Mouse (Mus musculus) frontal cortex, postnatal 14 days (tissue): ENCODE measurements at regions not wholly inside any gene's neighbourhood (a gene's known extent, or its start where the extent isn't known, plus 50 kb on each side); places are given as distances from the start of the nearest gene placed in this dataset.

ENCODE experiments used
- DNase-seq, 2 experiments: peaks; one replicate each; pipeline ENCODE4 v3.0.0; 2022; ENCODE audit warnings: low spot score in 2 of 2

GRCm38 (mm10) chr12:56472856-56473647 lies 63.7 kb downstream of the Nkx2-1 start:
- DNase-seq, result no peak

DNA sequence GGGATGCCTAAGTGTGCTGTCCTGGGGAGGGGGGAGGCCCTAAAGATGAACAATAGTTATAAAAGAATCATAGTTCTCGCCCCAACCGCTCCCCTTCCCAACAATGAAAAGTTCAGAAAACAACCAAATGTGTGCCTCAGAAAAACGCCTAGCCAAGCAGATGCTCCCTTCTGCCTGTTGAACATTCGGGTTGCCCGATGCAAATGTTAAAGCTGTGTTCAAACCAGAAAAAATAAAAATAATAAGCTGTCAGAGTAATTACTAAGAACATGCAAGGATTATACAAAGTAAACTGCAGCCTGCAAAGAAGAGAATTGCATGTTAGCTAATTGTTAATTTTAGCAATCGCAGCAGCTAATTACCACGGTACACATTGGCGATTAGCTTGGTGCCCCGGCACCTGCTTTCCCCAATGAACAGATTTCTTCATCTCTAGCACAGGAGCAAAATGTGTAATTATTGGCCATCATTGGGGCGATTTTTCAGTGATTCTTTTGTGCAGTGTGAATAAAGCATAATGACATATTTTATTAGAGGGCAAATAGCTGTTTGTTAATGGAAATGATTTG lies 65.7 kb downstream of the Nkx2-1 start:
- no peak for DNase-seq

DNA sequence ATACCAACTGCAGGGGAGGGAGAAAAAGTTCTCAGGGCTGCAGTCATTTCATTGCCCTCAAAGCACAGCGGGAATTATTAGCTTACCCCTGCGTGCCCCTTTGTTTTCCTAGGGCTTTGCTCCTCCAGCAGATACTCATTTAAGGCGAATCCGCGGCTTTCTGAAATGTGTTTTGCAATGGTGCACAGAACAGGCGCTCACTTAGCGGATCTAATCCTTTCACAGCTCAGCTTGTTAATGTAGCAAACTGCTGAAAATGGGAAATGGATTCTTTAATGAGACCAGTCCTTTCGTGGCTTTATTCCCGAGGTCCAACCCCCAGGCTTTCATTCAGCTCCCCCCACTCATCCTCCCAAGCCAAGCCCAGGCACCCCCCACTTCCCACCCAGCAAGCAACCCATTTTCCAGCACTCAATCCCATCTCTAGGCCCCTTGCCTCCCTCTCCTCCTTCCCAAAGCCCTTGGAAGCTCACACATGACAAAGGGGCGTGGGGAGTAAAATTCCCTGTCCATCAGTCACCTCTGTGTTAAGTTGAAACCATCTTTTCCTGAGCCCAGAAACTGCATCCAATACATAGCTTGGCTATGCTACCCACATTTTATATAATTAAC lies 77.1 kb downstream of the Nkx2-1 start:
- no peak for DNase-seq

DNA sequence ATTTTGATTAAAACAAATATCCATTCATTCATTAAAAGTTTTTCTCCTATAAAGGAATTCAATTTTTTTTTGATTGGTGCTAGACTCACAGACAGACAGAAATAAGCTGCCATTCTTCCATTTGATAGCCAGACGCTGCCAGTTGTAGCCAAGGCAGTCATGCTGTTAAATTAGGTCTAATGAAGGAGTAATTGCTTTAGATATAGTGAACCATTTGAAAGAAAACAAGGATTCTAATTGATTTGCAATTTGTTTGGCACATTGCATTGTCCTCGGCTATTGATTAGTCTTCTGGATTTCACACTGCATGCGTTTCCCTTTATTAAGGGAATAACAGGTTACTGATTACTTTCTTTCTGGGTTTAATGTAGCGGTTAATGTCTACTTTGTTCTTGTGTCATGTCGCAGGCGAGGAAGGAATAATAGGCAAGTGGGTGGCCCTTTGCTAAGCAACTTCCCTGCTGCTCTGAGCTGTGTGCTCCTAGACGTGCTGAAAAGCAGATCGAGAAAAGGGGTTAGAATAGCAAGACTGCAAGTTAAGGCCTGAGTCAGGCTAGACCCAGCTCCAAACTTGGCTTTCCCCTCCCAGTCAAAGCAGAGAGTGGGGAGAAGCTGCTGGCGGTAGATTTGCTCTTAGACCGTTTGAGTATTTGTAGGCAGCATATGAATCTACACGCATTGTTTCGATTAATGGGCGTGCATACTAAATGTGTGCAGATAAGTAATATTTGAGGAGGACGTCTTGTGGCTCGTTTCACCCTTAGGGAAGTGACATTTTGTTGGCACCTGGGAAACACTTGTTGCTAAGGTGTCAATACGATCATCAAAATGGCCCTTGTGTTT lies 77.8 kb downstream of the Nkx2-1 start:
- no peak for DNase-seq

- no peak for DNase-seq
Observed at GRCm38 (mm10) chr12:56457951-56458350, 78.8 kb downstream of the Nkx2-1 start.

DNA sequence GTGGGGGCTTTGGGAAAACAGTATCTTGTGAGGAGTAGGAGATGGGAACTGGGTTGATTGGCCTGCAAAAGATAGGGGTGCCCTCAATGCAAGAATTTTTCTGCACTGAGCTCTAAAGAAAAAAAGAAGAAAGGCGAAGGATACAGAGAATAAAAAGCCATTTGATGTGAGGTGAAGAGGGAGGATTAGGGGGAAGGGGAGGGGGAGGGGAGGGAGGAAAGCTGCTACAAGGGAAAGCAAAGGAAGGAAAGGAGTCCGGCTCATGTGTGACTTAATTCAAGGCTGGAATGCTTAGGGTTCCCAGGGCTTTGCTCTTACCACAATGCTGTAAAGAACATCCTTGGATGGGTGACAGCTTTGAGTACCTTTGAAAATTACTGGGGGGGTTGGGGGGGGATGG lies 79.4 kb downstream of the Nkx2-1 start:
- DNase-seq, result no peak

DNA sequence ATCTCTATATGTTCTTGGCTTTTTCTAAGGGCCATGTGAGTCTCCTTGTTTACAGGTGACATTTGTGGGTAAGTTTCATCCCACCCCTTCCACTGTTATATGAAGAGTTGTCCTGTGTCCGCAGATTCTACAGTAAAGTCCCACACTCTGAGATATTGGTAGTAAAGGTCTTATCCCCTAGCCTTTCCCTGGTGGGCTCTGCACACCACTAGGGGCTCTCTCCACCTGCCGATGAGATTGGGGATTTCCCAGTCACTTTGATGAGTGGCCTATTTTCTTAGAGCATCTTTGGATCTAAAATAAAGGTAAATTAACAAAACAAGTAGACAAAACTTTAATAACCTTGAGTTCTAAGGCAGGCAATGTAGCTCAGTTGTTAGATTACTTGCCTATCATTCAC lies 86.4 kb downstream of the Nkx2-1 start:
- DNase-seq, result no peak

DNA sequence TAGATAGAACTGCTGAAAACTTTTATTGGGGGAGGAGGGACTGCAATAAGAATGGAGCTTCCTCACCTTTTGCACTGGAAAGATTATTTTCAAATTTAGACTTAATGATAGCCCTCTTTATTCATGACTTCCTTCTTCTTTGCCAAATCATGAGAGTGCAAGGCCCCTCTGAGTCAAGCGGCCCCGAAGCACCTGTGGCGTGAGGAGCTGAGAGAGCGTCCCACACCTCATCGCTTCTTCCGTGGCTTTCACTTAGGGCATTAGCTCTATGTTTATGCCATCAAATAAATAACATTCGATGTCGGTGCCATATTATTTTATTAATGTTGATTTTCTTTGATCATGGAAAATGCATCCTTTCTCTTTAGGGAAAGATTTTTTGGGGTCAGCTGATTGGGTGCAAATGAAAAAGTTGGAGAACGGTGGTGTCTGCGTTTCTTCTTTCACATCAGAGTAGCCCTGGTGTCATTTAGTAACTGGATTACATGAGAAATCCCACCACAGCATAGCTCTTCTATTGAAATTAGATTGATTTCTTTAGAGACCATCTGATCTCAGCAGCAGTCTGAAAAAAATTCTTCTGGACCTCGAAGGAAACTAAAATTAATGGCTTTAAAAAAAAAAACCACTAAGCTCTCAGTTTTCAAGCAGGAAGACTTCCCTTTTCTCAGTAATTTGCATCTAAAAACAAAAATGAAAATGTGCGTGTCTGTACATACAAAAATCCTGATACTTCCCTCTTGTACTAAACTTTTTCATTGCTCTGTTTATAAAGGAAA lies 87.7 kb downstream of the Nkx2-1 start:
- no peak for DNase-seq

DNA sequence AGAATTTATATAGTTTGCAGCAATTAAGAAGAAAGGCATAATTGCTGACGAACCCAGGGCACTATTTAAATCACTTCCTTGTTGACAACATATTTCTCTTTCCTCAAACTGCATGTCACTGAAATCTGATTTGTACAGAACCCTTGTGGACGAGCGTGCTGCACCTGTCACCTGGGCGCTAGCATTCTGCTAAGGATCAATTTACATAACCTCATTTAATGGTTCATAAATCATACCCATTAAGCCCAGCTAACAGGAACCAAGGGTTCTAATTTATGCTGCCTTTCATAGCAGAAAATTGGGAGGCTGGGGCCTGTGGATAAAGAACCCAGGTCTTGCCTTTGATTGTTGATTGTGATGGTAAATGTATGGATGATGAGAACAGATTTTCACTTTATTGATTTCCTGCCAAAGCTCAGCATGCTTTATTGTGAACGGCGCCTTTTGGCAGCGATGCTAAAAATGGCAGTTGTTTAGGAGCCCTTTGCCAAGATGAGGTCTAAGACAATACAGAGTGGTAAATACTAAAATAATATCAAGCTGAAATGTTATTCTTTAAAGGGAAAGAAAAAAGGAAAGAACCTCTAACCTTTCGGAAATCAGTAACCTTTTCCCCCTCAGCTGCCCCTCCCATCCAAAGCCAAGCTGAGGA lies 95.4 kb downstream of the Nkx2-1 start:
- no peak for DNase-seq

DNA sequence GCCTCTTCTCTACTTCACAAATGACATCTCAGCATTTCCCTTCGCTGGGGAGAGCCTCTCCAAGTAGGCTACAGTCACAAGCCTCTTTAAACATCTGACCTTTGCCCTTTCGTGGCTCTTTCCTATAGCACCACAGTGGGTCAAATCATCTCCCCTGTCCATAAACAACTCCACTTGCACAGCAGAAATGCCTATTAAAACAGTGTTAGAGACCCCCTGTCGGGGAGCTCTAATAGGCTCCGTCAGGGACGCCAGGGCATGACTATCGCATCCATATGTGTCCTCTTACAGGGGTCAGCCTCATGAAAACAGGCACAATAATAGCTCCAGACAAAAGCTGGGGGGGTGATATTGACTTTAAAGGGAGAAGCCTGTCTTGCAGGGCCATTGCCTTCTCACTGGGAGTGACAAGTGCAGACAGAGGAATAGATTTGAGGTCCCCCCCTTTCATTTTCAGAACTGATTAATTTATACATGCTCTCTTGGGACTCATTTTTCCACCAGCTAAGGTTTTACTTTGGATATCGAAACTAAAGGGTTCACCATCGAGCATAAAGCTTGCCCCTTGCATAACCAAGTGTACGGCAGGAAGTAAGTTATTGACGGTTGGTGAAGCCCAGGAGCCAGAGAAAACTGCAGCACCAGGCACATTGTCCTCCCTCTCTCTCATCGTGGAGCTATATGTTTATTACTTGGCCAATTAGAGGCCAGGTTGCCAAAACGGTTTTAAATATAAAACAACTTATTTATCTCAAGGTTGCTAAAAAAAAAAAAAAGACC lies 94.6 kb upstream of the Mbip start:
- no peak for DNase-seq

- DNase-seq, result no peak
Observed at GRCm38 (mm10) chr12:56438384-56438783, 92.7 kb upstream of the Mbip start.

GRCm38 (mm10) chr12:56437975-56438374 lies 92.3 kb upstream of the Mbip start:
- no peak for DNase-seq

- no peak for DNase-seq
Observed at GRCm38 (mm10) chr12:56426681-56427246, 81.1 kb upstream of the Mbip start.

GRCm38 (mm10) chr12:56416106-56416505 lies 70.4 kb upstream of the Mbip start:
- no peak for DNase-seq

DNA sequence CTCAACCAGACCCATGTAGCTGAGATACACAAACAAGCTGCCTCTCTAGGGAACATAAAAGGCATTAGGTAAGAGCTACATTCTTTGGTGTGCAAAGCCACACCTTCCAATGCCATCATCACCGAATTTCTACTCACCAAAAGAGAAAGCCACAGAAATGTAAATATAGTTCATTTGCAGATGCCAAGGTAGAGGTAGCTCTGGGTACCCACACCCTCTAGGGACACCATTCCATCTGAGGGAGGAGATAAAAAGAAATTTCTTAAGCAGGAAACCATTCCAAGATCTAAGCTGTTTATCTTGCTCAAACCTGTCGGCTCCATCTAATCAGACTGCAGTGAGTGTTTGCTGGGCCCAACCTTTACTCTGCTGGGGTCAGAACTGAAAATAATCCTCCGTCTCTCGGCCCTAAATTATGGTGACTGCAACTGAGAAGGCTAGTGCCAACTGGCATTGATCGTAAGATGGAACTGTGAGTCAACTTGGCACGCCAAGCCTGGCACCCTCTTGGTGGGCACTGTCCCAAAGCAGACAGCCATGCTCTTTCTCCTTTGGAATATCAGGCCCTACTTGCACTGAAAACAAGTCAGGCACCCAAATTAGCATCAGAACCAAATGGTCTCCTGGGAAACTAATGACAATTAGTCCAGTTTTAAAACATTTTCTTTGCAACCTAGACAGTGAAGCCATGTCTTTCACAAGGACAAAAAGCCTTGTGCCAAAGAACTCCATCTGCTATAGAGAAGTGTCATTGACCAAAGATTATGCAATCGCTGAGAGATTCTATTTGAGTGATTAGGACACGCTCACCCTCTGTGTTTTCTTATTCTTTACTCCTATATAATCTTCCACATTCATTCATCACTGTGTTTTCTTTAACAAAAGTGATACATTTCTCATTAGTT lies 69.4 kb upstream of the Mbip start:
- DNase-seq, result peak; percentile 8 to 17

DNA sequence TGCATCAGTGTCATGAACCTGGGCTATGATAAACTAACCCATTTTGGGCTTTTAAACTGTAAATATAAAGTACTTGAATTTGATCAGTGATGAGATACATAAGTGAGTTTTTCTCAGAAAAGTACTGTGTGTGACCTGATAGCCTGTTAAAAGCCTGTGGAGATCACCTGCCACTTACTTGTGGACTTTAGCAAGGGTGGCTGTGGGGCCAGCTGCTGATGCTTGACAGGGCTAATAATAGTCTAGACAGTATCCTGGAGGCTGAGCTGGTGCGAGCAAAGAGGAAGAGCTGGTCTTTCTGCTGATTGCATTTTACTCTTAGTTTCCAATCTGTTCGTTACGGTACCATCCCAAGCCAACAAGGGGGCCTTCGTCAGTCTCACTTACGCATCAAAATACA lies 60.0 kb upstream of the Mbip start:
- DNase-seq, result no peak

DNA sequence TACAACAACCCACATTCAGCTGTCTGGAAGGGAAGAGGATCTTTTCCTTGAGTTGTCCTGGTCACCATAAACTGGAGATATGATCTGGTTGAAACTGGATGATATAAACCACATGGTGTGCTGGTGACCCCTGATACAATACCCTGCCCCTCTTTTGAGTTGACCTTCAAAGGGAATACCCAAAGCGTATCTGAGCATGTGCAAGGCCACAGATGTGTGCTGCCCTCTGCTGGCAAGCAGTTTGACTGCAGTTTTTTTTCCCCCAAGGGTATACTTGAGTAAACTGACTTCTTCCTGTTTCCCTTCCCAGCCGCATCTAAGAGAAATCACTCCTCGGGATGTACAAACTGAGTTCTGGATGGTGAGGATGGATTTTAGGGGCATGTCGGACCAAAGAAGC lies 59.1 kb upstream of the Mbip start:
- peak; percentile 5 to 33 for DNase-seq

DNA sequence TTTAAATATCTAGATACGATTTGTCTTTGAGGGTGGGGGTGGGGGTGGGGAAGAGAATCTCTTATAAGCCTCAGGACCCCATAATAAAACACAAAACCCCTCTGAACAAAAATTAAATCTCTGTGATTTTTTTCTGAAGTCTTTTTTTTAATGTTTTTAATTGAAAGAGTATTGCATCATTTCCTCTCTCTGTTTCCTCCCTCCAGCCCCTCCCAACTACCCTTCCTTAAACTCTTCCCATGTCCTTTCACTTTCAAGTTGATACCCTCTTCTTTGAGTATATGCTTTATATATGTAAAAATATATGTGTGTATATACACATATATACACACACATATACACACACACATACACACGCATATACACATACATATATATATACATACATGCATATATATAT lies 58.6 kb upstream of the Mbip start:
- DNase-seq, result no peak

DNA sequence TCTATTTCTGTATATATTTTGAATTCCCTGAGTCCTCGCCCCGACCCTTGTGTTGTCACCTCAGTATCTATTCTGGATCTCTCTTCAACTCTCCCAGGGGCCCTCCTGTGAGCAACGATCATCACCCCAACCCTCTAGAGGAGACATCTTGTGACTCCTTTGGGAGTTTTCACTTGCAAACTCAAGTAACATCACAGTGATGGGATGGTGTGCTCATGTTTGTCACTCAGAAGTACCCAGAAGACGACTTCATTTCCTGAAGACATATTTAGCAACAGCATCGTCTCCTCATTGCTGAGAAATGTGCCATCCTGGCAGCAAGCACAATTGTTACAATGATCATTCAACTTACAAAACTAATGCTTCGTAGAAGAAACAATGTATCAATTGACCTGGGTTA lies 57.9 kb upstream of the Mbip start:
- DNase-seq, result no peak
